Mouse (Mus musculus) neural tube, embryonic 10.5 days (tissue): ENCODE measurements around the gene Cib4.

Experiments used
- DNase-seq: peaks from one replicate; pipeline ENCODE4 v3.0.0-alpha.2; 2017; ENCODE audit warnings: low spot score; ENCODE audit errors: extremely low spot score

Cib4 gene

DNA sequence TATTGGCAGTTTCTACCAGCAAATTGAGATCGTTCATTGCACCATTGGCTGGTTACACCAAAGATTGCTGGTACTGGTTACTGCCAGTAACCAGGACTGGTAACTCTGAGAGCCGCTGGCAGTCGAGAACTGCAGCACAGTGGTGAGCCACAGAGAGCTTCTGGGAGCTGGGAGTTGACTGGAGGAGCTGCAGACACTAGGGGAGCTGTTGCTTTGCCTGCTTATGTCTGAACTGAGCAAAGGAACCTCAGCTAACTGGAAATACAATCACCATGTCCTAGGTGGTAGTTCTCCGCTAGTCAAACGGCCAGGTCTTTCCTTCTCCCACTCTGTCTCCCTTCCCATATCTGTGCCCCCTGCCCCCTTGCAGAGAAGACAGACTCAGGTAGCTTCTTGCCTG is 103.4 kb downstream of the Cib4 start:
- DNase-seq, result no peak

DNA sequence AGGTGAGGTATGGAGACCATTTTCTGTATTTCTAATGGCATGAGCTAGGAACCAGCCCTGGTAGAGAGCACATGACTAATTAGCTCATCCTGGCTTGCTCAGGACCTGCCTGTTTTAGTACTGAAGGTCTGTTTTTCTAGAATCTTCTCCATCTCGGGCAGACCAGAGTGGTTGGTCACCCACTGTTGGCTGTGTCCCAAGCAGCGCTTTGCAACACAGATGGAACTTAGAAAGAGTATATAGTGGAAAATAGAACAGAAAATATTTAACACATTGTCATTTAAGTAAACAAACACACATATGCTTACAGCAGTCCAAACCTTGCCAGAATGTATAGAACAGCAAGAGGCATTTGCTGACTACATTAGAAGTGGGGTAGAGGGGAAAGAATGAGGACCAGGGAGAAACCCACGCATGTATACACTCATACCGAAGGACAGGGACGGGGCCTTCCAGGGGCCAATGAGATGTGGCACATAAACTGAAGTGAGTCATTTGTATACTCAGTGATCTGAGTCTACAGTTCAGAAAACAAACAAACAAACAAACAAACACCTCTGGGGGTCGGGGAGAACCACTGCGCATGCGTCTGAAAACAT is 105.2 kb downstream of the Cib4 start:
- no peak for DNase-seq

DNA sequence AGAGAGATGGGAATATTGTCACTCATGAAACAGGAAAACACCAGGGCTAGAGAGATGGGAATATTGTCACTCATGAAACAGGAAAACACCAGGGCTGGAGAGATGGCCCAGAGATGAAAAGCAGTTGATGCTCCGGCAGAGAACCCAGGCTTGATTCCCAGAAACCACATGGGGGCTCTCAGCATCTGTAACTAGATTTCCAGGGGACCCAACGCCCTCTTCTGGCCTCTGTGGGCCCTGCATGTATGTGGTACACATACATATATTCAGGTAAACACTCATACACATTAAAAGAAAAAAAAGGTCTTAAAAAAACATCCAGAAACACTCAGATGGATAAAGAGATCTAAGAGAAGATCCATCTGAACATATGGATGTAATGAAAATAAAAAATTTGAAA is 106.7 kb downstream of the Cib4 start:
- no peak for DNase-seq
